Mouse (Mus musculus): ENCODE measurements around the gene Hint1.
"Not testable (repeated sequence)": the region's sequence is repeated elsewhere in the genome, so short reads cannot be mapped to it uniquely, and the experiment has no call there.

Hint1 gene

GRCm38 (mm10) chr11:54896646-54897045 is 30.5 kb downstream of the Hint1 start:
- not testable (repeated sequence) for DNase-seq (ENCODE audit: low spot score)

- no peak for DNase-seq (ENCODE audit: low spot score)
Observed at GRCm38 (mm10) chr11:54897470-54897869, 31.3 kb downstream of the Hint1 start.

GRCm38 (mm10) chr11:54899657-54900056 is 33.5 kb downstream of the Hint1 start:
- no peak for DNase-seq (ENCODE audit: low spot score)

GRCm38 (mm10) chr11:54902333-54903323 is 36.4 kb downstream of the Hint1 start, which contains the start of gene Gpx3:
Gene Gpx3, plus strand, starts transcription at chr11:54902453.
- no peak for DNase-seq (ENCODE audit: low spot score)

GRCm38 (mm10) chr11:54903339-54903738 is 37.2 kb downstream of the Hint1 start:
- DNase-seq (ENCODE audit: low spot score): no peak

- no peak for DNase-seq (ENCODE audit: low spot score)
Observed at GRCm38 (mm10) chr11:54903940-54904706, 37.9 kb downstream of the Hint1 start.

GRCm38 (mm10) chr11:54905086-54905485 is 38.9 kb downstream of the Hint1 start:
- DNase-seq (ENCODE audit: low spot score): no peak

- DNase-seq (ENCODE audit: low spot score): no peak
Observed at GRCm38 (mm10) chr11:54905931-54906330, 39.7 kb downstream of the Hint1 start.

GRCm38 (mm10) chr11:54906466-54906865 is 40.3 kb downstream of the Hint1 start:
- no peak for DNase-seq (ENCODE audit: low spot score)

GRCm38 (mm10) chr11:54907259-54907658 is 41.1 kb downstream of the Hint1 start:
- DNase-seq (ENCODE audit: low spot score): no peak

GRCm38 (mm10) chr11:54909273-54909672 is 43.1 kb downstream of the Hint1 start:
- no peak for DNase-seq (ENCODE audit: low spot score)

GRCm38 (mm10) chr11:54910081-54910665 is 44.0 kb downstream of the Hint1 start:
- DNase-seq (ENCODE audit: low spot score): no peak

- no peak for DNase-seq (ENCODE audit: low spot score)
Observed at GRCm38 (mm10) chr11:54911201-54911600, 45.0 kb downstream of the Hint1 start.

- no peak for DNase-seq (ENCODE audit: low spot score)
Observed at GRCm38 (mm10) chr11:54911671-54912502, 45.7 kb downstream of the Hint1 start.

- no peak for DNase-seq (ENCODE audit: low spot score)
Observed at GRCm38 (mm10) chr11:54912503-54913316, 46.5 kb downstream of the Hint1 start.

- no peak for DNase-seq (ENCODE audit: low spot score)
Observed at GRCm38 (mm10) chr11:54913841-54914240, 47.7 kb downstream of the Hint1 start.

GRCm38 (mm10) chr11:54917461-54917860 is 51.3 kb downstream of the Hint1 start:
- DNase-seq (ENCODE audit: low spot score): no peak

- no peak for DNase-seq (ENCODE audit: low spot score)
Observed at GRCm38 (mm10) chr11:54918273-54918672, 52.1 kb downstream of the Hint1 start.

Data from c-Kit-positive CD71-positive TER-119-positive erythroid progenitor cells, embryonic 14.5 days (primary cell).